Mouse (Mus musculus) CD4-positive, CD25-positive, alpha-beta regulatory T cell, adult 2 months (primary cell): ENCODE data around the gene Rnpepl1.

Experiments used
- DNase-seq: peaks from one replicate; pipeline ENCODE4 v3.0.0-alpha.2; 2012; ENCODE audit warnings: low read depth, low spot score

The Rnpepl1 gene

DNA sequence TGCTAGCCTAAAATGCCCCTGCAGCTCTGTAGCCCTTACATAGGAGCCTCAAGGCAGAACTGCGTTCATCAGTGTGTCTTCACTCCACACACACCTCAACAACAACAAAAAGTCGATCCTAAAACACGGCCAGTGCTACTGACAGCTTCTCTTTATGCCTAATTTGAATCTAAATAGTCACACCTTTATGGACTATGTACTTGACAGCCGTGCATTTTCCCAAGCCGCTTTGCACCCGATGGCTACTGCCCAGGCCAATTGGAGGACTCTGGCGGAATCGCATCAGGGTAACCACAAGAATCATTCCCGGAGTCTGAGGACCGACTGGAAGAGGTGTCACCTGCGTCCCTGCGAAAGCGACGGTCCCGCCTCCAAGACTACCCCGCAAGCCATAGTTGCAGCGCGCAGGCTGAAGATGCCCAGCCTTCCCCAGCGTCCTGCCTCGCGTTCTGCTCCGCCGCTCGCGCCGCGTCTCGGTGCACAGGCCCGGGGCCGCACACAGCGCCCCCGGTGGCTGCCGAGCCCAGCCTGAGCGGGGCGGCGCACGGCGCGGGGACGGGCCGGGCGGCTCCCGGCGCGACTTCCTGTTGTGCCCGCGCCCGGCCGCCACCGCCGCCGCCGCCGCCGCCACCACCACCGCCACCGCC lies at the start of gene Rnpepl1:
Rnpepl1 (plus strand) TSS at position 545 of the 647 bp plus-strand sequence.
- DNase-seq = peak; percentile 88

DNA sequence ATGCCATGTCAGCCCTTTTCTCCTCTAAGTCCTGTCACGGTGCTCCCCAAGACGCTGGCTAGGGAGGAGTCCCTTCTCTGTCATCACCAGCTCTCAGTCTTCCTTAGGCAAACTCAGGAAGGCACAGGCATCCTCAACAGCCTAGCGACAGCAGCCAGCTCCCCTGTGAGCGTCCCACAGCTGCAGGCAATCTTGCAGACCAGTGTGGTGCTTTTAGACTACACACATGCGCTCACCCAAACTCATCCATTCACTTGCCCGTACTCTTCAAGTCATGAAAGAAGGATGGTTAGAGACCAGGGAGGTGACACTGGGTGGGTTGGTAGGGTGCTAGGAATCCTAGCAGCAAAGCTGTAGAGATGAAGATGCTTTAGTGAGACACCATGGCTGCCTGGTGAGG lies 49.1 kb upstream of the Rnpepl1 start:
- no peak for DNase-seq

DNA sequence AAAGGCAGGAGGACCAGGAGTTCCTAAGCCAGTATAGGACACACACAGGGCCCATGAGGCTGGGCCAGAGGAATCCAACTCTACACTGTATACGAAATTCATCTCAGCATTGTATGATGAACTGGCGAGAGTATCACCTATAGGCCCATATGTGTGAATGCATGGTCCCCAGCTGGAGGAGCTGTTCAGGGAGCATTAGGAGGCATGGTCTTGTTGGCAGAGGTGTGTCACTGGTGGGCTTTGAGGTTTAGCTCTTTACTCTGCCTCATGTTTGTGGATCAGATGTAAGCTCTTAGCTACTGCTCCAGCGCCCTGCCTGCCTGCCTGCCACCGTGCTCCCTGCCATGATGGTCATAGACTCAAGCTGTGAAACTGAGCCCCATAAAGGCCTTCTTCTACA lies 47.3 kb upstream of the Rnpepl1 start:
- DNase-seq = no peak

DNA sequence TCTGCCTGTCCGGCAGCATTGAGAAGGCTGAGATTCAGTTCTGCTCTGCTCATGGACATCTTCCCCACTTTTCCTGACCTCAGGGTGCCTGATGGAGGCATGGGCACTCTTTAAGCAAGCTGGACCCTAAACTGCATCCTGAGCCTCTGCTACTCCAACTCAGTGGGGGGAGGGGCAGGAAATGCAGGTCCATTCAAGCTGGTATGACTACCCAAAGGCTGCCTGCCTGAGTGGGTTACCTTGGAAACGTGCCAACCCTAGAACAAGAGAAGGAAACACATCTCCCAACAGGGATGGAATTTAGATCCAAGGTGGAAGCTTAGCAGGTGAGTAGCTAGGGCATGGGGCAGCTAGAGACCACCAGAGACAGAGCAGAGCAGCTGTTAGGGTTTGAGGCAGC lies 44.4 kb upstream of the Rnpepl1 start:
- no peak for DNase-seq

DNA sequence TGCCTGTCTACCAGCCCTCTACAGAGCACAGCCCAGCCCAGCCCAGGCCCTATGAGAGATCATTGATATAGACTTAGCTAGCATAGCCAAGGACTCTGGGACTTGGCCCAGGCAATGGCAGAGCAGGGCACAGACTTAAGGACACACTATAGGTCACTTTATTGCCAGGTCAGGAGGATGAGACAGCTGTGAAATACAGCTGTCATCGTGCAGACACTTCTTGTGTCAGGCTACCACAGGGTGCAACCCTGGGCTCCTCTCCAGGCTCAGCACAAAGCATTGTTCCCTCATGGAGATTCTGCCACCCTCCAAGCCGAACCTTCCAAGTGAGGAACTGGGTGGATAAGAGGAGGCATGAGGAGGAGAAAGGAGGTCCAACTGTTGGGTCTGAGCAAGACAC lies 40.6 kb upstream of the Rnpepl1 start:
- DNase-seq = no peak

DNA sequence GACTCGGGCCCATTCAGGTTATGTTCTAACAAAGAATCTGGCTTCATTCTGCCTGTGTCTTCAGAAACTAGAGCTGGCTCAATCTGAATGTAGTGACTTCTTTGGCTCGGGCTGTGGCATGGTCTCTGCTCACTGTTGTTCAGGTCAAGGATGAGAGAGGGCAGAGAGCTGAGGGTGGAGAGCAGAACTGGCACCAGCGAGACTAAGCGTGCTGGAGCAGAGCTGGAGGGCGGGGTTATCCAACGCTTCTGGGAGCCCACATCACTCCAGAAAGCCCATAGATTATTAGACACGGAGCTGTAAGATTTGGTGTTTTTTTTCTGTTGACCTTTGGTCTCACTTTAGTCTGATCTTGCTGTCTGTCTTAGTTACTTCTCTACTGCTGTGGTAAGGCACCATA lies 37.9 kb upstream of the Rnpepl1 start:
- DNase-seq = no peak

DNA sequence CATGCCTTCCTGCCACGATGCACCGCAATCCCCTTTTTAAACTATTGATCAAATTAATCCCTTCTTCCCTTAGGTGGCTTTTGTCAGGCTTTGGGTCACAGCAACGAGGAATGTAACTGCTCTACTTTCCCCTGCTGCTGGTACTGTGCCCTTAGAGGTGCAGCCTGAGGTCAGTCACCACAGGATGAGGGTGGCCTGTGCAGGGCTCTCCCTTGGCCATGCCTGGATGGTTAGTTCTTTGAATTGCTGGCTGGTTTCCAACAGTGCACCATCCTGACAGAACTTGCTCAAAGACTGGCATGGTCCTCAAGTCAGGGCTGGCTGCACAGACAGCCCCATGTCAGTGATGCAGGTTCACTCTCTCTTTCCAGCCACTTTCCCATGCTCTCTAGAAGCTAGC lies 36.6 kb upstream of the Rnpepl1 start:
- no peak for DNase-seq

DNA sequence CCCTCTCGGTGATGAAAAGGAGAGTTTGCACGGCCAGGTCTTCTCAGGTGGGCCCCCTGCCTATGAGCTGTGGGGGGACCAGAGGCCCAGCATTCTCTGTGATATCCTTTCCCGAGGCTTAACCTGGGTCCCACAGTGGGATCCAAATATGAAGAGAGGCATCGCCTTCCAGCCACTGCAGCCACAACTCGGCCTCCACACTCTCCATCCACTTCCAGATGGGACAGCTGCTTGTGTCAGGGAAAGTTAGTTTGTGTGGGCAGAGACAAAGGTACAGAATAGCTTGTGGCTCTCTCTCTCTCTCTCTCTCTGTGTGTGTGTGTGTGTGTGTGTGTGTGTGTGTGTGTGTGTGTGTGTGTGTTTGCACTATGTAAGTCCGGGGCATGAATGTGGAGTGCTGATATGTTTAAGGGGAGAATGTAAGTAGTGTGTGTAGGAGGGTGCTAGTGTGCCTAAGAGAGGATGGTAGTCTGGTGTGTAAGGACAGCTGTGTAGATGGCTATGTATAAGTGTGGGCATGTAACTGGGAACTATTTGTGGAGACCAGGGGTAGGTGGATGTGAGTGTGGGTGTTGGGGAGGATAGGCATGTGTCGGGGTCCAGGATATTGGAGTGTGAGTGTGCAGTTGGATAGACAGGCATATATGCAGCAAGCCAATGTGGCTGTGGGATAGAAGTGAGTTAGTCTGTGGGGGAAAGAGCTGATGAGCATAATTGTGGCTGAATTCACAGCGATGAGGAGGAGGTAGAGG lies 35.0 kb upstream of the Rnpepl1 start:
- DNase-seq = no peak

DNA sequence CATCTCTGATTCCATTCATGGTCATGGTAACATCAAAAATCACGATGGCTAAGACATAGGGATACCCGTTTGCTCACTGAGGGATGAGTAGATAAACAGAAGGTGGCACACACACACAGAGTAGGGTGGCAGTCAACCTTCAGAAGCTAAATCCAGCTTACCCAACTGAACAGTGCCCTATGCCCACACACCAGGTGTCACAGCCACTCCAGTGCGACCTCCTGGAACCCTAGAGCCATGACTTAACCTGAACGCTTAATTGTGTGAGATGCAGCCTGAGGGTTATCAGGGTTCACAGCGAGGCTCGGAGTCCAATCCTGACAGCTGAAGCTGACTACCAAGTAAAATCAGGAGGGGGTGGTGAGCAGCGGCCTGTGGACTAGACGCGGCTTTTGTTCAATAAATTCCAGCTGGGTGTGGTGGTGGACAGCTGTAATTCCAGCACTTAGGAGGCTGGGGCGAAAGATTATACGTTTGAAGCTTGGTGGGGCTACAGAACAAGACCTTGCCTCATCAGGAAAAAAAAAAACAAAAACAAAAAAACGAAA lies 33.1 kb upstream of the Rnpepl1 start:
- DNase-seq = no peak

DNA sequence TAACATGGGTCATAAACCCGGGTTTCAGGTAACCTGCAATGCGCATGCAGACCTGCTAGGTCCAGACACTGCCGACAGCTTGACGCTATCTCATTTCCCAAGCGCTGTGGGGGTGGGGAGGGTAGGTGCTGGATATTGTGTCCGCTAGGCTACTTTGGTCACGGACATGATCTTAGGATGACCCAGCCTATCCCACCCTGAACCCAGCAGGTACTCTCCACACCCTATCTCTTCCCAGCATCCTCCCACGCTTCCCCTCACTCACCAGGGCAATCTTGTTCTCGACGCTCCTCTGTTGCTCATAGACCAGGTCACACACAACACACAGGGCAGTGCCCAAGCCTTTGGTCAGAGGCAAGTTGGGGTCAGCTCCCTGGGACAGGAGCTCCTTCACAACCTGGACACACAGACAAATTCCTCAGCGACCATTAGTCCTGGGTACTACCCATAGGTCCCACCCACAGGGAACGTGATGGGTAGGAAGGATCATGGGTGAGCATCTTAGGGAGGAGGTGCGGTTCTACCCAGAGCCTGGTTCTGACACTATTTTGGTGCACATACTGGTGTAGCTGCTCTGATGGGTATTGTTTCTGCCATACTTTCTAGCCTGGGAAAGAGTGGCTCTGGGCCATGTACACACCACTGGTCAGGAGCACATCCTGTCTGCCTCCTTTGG lies 32.4 kb upstream of the Rnpepl1 start:
- DNase-seq = no peak

DNA sequence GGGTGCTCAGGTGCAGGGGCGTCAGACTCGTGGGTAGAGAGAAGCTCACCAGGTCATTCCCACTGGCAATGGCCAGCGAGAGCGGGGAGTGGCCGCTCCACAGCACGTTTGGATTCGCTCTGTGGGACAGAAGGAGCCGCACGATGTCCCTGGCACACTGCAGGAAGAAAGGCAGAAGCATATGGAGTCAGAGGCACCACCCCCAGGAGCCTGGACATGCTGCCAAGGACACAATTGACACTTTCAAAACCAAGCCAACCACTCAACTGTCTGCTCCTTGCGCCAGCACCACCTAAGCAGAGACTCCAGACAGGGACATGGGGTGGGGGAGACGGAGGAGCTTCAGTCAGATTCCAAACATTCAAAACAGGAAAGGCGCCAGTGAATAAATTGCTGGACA lies 31.3 kb upstream of the Rnpepl1 start:
- no peak for DNase-seq

DNA sequence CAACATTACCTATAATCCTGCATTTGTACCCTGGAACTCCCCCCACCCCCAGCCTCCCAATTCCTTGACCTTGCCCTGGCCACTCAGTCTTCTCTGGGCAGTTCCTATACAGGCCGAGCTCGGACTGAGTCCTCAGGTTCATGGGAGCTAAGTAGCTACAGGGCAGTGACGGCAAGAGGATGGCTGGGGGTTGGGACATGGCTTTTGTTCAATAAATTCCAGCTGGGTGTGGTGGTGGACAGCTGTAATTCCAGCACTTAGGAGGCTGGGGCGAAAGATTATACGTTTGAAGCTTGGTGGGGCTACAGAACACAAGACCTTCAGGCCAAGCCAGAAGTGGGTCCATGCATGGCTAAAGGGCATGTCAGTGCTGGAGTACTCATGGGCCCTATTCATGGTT lies 30.5 kb upstream of the Rnpepl1 start:
- DNase-seq = no peak

DNA sequence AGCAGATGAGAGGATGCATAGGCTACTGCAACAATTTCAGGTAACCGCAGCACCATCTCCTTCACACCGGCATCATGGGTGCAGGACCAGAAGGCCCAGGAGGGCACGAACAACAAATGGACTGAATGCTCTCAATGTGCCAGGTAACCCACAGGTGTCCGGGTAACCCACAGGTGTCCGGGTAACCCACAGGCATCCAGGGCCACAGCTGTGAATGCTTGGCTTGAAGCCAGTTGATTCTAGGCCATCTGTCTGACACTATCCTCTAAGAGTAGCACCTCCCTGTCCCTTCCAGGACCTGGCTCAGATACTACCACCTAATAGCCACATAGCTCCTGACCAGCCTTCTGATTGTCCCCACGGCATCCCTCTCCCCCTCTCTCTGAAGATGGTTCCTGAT lies 28.6 kb upstream of the Rnpepl1 start:
- no peak for DNase-seq

DNA sequence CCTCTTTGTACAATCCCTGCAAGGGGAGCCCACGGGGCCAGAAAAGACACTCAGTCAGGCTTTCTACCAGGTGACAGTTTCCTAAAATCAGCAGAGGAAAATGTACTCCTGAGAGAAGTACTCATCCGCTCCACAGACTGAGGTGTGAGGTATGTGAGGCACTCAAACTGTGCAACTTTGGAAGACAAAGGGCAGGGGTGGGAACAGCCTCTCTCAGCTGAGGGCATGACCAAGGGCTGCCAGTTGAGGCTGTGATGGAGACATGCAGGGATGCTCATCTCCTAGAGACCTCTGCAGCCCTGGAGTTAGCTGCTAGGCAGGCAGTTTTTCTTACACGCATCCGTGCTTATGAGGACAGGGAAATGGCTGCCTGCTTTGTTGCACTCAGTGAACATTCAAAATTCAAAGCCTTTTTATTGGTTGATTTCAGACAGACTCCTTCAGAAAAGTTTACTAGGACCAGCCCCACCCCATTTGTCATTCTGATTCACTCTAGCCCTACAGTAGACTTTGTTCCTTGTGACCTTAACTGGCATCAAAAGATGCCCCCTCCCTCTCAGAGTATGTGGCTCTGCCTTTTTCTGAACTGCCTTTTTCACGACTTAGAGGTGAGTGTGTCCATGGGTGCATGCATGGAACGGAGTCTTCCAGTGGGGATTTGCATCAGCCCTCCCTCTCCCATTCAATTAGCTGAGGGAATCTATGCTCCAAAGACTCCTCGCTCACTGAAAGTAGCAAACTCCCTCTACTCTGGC lies 21.5 kb upstream of the Rnpepl1 start:
- DNase-seq = no peak

DNA sequence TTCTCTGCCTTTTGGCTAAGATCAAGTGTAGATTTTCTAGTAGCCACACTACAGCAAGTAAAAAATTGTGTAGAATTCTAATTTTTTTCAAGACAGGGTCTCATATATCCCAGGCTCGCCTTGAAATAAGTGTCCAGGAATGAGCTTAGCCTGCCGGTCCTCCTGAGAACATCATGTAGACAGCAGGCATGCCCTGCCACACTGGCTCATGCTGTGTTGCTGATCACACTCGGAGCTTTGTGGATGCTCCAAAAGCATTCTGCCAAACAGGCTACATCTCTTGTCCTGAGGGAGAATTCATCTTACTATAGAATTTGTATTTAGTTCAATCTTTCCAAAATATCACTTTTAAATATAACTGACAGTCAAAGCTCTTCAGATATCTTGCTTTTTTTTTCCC lies 17.8 kb upstream of the Rnpepl1 start:
- DNase-seq = no peak

DNA sequence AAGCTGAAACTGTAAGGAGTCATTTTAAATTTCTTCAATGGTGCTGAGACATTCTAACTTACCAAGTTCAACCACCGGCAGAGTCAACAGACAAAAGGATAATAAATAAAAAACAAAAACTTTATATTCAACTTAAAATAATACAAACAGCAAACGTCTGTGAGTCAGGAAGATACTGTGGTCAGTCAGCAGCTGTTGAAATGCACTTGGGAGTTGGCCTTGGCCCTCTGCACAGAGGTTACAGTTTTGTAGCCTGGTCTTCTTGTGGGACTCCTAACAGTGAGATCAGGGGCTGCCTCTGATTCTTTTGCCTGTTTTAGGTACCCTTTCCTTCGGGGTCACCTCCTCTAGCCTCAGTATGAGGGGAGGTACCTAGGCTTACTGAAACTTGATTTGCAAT lies 16.7 kb upstream of the Rnpepl1 start:
- no peak for DNase-seq

DNA sequence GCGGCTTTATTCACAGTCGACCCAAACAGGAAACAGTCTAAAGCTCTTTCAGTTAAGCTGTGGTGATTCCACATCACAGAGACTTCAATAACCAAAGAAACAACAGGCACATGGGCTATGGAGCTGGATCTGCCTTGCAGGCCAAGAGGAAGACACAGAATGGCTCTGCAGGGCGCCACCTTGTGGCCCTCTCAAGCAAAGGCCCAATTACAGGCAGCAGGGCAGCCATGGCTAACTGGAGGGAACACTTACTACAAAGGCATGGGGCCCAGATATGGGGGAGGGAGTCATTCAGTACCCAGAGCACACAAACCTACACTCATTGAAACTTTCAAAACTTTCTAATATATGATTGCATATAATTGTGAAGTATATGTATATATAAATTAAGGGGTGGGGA lies 15.5 kb upstream of the Rnpepl1 start:
- DNase-seq = peak; percentile 84

DNA sequence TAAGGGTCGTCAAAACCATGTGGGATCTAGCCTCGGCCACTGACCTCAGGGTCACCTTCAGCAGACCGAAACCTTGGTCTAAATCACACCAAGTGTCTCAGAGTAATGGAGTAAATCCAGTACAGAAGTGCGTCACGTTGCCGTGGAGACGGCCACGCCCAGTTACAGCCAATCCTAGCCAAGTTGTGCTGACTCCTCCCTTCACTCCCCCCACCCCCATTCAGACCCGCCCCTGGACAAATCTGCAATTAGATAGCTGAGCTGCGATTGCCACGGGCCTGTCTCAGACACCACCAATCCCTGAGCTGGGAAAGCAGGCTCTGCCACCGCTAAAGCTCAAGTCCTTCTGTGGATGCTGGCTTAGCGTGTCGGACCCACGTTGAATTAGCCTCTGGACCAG lies 7.8 kb upstream of the Rnpepl1 start, which contains the start of gene Ankmy1:
Ankmy1 (minus strand) TSS at position 121 of the 400 bp plus-strand sequence.
- peak; percentile 40 for DNase-seq

DNA sequence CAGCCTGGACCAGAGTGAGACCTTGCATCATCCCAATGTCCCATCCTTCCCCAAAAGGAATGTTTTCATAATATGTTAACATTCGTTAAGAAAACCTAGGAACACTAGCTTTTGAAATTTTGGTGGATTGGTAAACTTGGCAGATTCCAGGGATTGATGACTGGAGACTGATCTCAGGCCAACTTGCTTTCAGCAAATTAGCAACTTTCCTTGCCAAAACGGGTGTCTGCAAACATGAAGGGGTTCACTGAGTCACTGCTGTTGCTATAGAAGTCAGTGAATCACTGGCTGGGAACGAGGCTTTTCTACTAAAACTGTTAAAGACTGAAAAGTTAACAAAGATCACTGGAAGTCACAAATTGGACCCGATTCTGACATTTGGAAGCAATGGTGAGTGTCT lies 7.0 kb upstream of the Rnpepl1 start:
- DNase-seq = no peak

DNA sequence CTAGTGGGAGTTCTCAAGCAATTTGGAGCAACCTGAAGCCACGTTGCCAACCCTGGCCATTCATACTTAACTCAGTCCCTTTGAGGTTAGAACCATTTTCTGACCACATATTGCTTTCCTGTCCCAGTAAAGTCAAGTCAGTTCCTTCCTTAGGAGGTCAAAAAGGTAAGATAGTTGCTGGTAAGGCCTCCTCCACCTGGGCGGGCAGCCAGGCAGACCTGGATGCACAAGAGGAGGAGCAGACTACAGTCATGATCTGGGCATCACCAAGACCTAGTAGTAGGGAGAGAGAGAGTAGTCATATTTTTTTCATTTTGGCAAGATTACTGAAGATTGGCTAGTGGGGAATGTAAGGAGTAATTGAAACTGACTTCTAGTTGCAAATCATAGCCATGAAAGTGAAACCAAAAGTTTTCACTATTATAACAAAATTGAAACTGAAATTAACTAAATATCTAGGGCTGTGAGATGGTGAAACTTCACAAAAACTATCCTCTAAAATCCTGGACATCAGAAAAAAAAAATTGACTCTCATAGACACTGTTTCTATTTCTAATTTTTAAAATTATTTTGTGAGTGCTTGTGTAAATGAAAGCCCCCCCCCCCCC lies 4.8 kb upstream of the Rnpepl1 start:
- no peak for DNase-seq
